13 mouse cellular contexts compared by ENCODE assay signal in genomic region chr5:124996816-124997215, GRCm38 (mm10). TPM values are rescaled to one million over a fixed set of nuclear protein-coding genes. Genes with fewer than 3 reads are reported as not detected.
A peak's percentile ranks its signal among the peaks of the same experiment; 100 is the strongest.
DNase-seq lines count a peak whose midpoint lies in the region; ATAC-seq lines count a peak whose summit lies in the region.
"Had no signal": no experiment of that assay in that cellular context is flagged by ENCODE, and none has a peak within 500 bp of the region (broad histone marks: within the 10 kb centered on the region; RNA-seq: fewer than 3 reads in every experiment).

No protein-coding gene starts in this region.

- H3K9ac ChIP-seq in kidney, embryonic 14.5 days (ENCODE audit: low read depth, low read length) = no peak overlapping the region
- H3K9ac ChIP-seq in limb, embryonic 11.5 days (ENCODE audit: low read length) = no peak overlapping the region
- H3K9ac ChIP-seq in forebrain, embryonic 12.5 days = no peak overlapping the region
- H3K9ac ChIP-seq: hindbrain, embryonic 12.5 days had no signal

- H3K9me3 ChIP-seq in kidney, embryonic 14.5 days (ENCODE audit: control insufficient read depth, low read length) = no peaks in the 10 kb centered on the region
- no peaks in the 10 kb centered on the region for H3K9me3 ChIP-seq in limb, embryonic 11.5 days (ENCODE audit: control insufficient read depth, low read length)
- no peaks in the 10 kb centered on the region for H3K9me3 ChIP-seq in forebrain, embryonic 12.5 days
- H3K9me3 ChIP-seq: hindbrain, embryonic 12.5 days had no signal

- no peaks in the 10 kb centered on the region for H3K36me3 ChIP-seq in kidney, embryonic 14.5 days (ENCODE audit: control insufficient read depth, insufficient read depth, low read length)
- H3K36me3 ChIP-seq in limb, embryonic 11.5 days (ENCODE audit: control insufficient read depth, insufficient read depth, low read length) = no peaks in the 10 kb centered on the region
- no peaks in the 10 kb centered on the region for H3K36me3 ChIP-seq in forebrain, embryonic 12.5 days (replicated peaks)
- H3K36me3 ChIP-seq: hindbrain, embryonic 12.5 days had no signal

- no peak for ATAC-seq in kidney, embryonic 14.5 days (ENCODE audit: low FRiP score, low TSS enrichment)
- peak; percentile 36; the same call in 1 of the 2 replicates for ATAC-seq in granulocyte monocyte progenitor cell, adult 5-6 weeks (replicated peaks; ENCODE audit: poor library complexity, severe bottlenecking)
- ATAC-seq in limb, embryonic 11.5 days (ENCODE audit: insufficient number of reproducible peaks, low FRiP score, low TSS enrichment, low read depth) = no peak
- ATAC-seq in forebrain, embryonic 12.5 days (ENCODE audit: low FRiP score) = no peak
- ATAC-seq: Patski had no signal

- WGBS in kidney, embryonic 14.5 days = 62% methylated on average over 6 of the region's 6 CpGs
- 74% methylated on average over 6 of the region's 6 CpGs for WGBS in limb, embryonic 11.5 days
- WGBS in forebrain, embryonic 12.5 days = 73% methylated on average over 6 of the region's 6 CpGs

- DNase-seq in kidney, postnatal 25 days = peak; percentile 60 to 77
- no peak for DNase-seq in limb, embryonic 11.5 days (ENCODE audit: low spot score)
- peak; percentile 68 for DNase-seq in right cerebral cortex, postnatal 14 days
- DNase-seq in ovary, adult 18-20 months (ENCODE audit: low spot score) = no peak
- DNase-seq: adrenal gland, adult 2 months had no signal

- 0 out of 2 replicates have a peak, but pooled peaks cover 3% of the 10 kb centered on the region for H3K4me1 ChIP-seq in kidney, embryonic 14.5 days (ENCODE audit: control insufficient read depth, insufficient read depth, low read length)
- peaks cover 18% of the 10 kb centered on the region; the same call in 1 of the 2 replicates for H3K4me1 ChIP-seq in limb, embryonic 11.5 days (ENCODE audit: control insufficient read depth, insufficient read depth, low read length)
- H3K4me1 ChIP-seq in forebrain, embryonic 12.5 days = no peaks in the 10 kb centered on the region

- H3K4me2 ChIP-seq in kidney, embryonic 14.5 days (replicated peaks; ENCODE audit: low read depth, low read length) = no peak overlapping the region
- H3K4me2 ChIP-seq in limb, embryonic 11.5 days (ENCODE audit: low read depth, severe bottlenecking) = no peak overlapping the region
- no peak overlapping the region for H3K4me2 ChIP-seq in forebrain, embryonic 12.5 days
- H3K4me2 ChIP-seq: heart, embryonic 11.5 days; hindbrain, embryonic 12.5 days; liver, embryonic 11.5 days had no signal

- H3K27me3 ChIP-seq in kidney, embryonic 14.5 days (ENCODE audit: control insufficient read depth, insufficient read depth, low read length) = no peaks in the 10 kb centered on the region
- no peaks in the 10 kb centered on the region for H3K27me3 ChIP-seq in limb, embryonic 11.5 days (ENCODE audit: control insufficient read depth, insufficient read depth, low read length)
- H3K27me3 ChIP-seq in forebrain, embryonic 12.5 days = no peaks in the 10 kb centered on the region
- H3K27me3 ChIP-seq: hindbrain, embryonic 12.5 days; Patski had no signal

- H3K4me3 ChIP-seq in kidney, embryonic 14.5 days (ENCODE audit: low read length) = no peak overlapping the region
- H3K4me3 ChIP-seq in limb, embryonic 11.5 days (ENCODE audit: low read depth, low read length) = no peak overlapping the region
- no peak overlapping the region for H3K4me3 ChIP-seq in forebrain, embryonic 12.5 days (replicated peaks)
- H3K4me3 ChIP-seq: hindbrain, embryonic 12.5 days; megakaryocyte, embryonic 14.5 days had no signal

- H3K27ac ChIP-seq in kidney, embryonic 14.5 days (ENCODE audit: low read depth, low read length) = no peak overlapping the region
- H3K27ac ChIP-seq in limb, embryonic 11.5 days (replicated peaks; ENCODE audit: low read depth, low read length) = 0 out of 2 replicates have a peak overlapping the region, but pooled peaks have one; percentile 73
- H3K27ac ChIP-seq in forebrain, embryonic 12.5 days = no peak overlapping the region
- H3K27ac ChIP-seq: hindbrain, embryonic 12.5 days had no signal

RNA-seq across cellular contexts. Expression of gene Rflna, which starts 6.2 kb away (rescaled TPM):
- polyA plus RNA-seq in kidney, embryonic 14.5 days (2014; fragmentation: Nextera tagmentation; extraction: Ambion mirVana) = 3.8 and 4.8 TPM in 2 replicates
- not detected in 2 replicates for total RNA-seq in granulocyte monocyte progenitor cell, adult 5-6 weeks (2014; fragmentation: Nextera tagmentation)
- not detected in 2 replicates for total RNA-seq in granulocyte monocyte progenitor cell, adult 5-6 weeks (2017)
- 8.0 and 11.8 TPM in 2 replicates for polyA plus RNA-seq in limb, embryonic 11.5 days (2014; fragmentation: Nextera tagmentation; extraction: Ambion mirVana)
- 5.8 and 6.7 TPM in 2 replicates for polyA plus RNA-seq in forebrain, embryonic 12.5 days (2016; fragmentation: Nextera tagmentation; extraction: Ambion mirVana)

Comparison
In these comparisons a context has a peak if more than half of its experiments do, and no peak if none do; other contexts are left out.
1. DNase-seq: peak in kidney, postnatal 25 days (2 of 2) and right cerebral cortex, postnatal 14 days (single experiment); none in limb, embryonic 11.5 days (single experiment) and ovary, adult 18-20 months (single experiment).